Mouse (Mus musculus) forebrain, embryonic 16.5 days (tissue): ENCODE data around the gene B630019K06Rik. TPM values are rescaled to one million over a fixed set of nuclear protein-coding genes. Genes with fewer than 3 reads are reported as not detected.

Source experiments
- ATAC-seq: fragments of 200-750 bp; cut with Nextera tagmentation; 2 replicates; pipeline ENCODE4 v1.8.0; 2017; ENCODE audit warnings: mild to moderate bottlenecking, moderate library complexity
- H3K27ac ChIP-seq: fragments of 300-500 bp; sonication (generic); 2 replicates; pipeline ENCODE4 v1.5.1; 2014; ENCODE audit warnings: low read length, control low read depth
- H3K27me3 ChIP-seq: fragments of 300-500 bp; sonication (generic); replicated peaks from 2 replicates; pipeline ENCODE4 v1.6.1; 2014; ENCODE audit warnings: low read length; ENCODE audit not compliant: control insufficient read depth, insufficient read depth
- H3K36me3 ChIP-seq: fragments of 300-500 bp; sonication (generic); 2 replicates; pipeline ENCODE4 v1.6.1; 2014; ENCODE audit not compliant: control insufficient read depth, insufficient read depth
- H3K4me1 ChIP-seq: fragments of 300-500 bp; sonication (generic); replicated peaks from 2 replicates; pipeline ENCODE4 v1.6.1; 2014; ENCODE audit warnings: low read length; ENCODE audit not compliant: control insufficient read depth, insufficient read depth
- H3K4me2 ChIP-seq: fragments of 300-500 bp; sonication (generic); 2 replicates; pipeline ENCODE4 v1.6.1; 2014; ENCODE audit warnings: mild to moderate bottlenecking, low read length, control low read depth
- H3K4me3 ChIP-seq: fragments of 300-500 bp; sonication (generic); replicated peaks from 2 replicates; pipeline ENCODE4 v1.5.1; 2014; ENCODE audit warnings: mild to moderate bottlenecking, low read length, control low read depth
- H3K9ac ChIP-seq: fragments of 300-500 bp; sonication (generic); replicated peaks from 2 replicates; pipeline ENCODE4 v1.6.1; 2014; ENCODE audit warnings: low read depth, low read length, control low read depth
- H3K9me3 ChIP-seq: fragments of 300-500 bp; sonication (generic); 2 replicates; pipeline ENCODE4 v1.6.1; 2016; ENCODE audit warnings: low read length; ENCODE audit not compliant: control insufficient read depth
- WGBS: fragments of 180-500 bp; shearing (Covaris S2); extraction: QIAGEN DNeasy Blood & Tissue Kit; methylation state at CpG from one replicate; pipeline ENCODE4 v1.1.7; 2014; 5-methylcytosine and 5-hydroxymethylcytosine counted together
- polyA plus RNA-seq: library from polyadenylated mRNA; unstranded; fragments of >200 nt; fragmentation: Nextera tagmentation; extraction: Ambion mirVana; gene quantifications from 2 replicates; pipeline ENCODE4 v1.2.1, GENCODE M21; 2015

Gene B630019K06Rik
- polyA plus RNA-seq, 1 experiment from 2014 or later: 13.2 TPM

GRCm38 (mm10) chrX:8901906-8902472 is 9.8 kb downstream of the B630019K06Rik start:
- peak; percentile 33; the same call in 1 of the 2 replicates for ATAC-seq
- Histone ChIP-seq H3K4me1 (no peaks in the 10 kb centered on the region), H3K36me3 (no peaks in the 10 kb centered on the region), H3K4me3 (no peak overlapping the region), H3K27me3 (no peaks in the 10 kb centered on the region), H3K9ac (no peak overlapping the region), H3K27ac (no peak overlapping the region), H3K4me2 (no peak overlapping the region), H3K9me3 (no peaks in the 10 kb centered on the region)
- 34% methylated on average over 7 of the region's 7 CpGs for WGBS

- Histone ChIP-seq H3K9ac (no peak overlapping the region), H3K27ac (no peak overlapping the region), H3K27me3 (no peaks in the 10 kb centered on the region), H3K9me3 (no peaks in the 10 kb centered on the region), H3K4me3 (no peak overlapping the region), H3K36me3 (no peaks in the 10 kb centered on the region), H3K4me1 (no peaks in the 10 kb centered on the region), H3K4me2 (no peak overlapping the region)
- WGBS: 71% methylated on average over 4 of the region's 4 CpGs
- ATAC-seq: no peak
Measured at GRCm38 (mm10) chrX:8921080-8921479, 28.9 kb downstream of the B630019K06Rik start.

- Histone ChIP-seq H3K4me3 (no peak overlapping the region), H3K4me2 (no peak overlapping the region), H3K4me1 (no peaks in the 10 kb centered on the region), H3K27me3 (no peaks in the 10 kb centered on the region), H3K27ac (no peak overlapping the region), H3K9me3 (no peaks in the 10 kb centered on the region), H3K9ac (no peak overlapping the region), H3K36me3 (no peaks in the 10 kb centered on the region)
- no peak; the same call in 1 of the 2 replicates for ATAC-seq
- WGBS: 51% methylated on average over 9 of the region's 9 CpGs
Measured at GRCm38 (mm10) chrX:8921813-8922607, 29.8 kb downstream of the B630019K06Rik start.

- H3K36me3 ChIP-seq: no peaks in the 10 kb centered on the region
- no peak overlapping the region for H3K9ac ChIP-seq
- 7% methylated on average over 4 of the region's 4 CpGs for WGBS
- H3K27ac ChIP-seq: no peak overlapping the region
- no peaks in the 10 kb centered on the region for H3K4me1 ChIP-seq
- H3K9me3 ChIP-seq: no peaks in the 10 kb centered on the region
- no peaks in the 10 kb centered on the region for H3K27me3 ChIP-seq
- no peak overlapping the region for H3K4me3 ChIP-seq
- no peak for ATAC-seq
- H3K4me2 ChIP-seq: no peak overlapping the region
Measured at GRCm38 (mm10) chrX:8927308-8927707, 35.1 kb downstream of the B630019K06Rik start.

GRCm38 (mm10) chrX:8944041-8944440 is 51.9 kb downstream of the B630019K06Rik start:
- Histone ChIP-seq H3K9ac (no peak overlapping the region), H3K27ac (no peak overlapping the region), H3K9me3 (no peaks in the 10 kb centered on the region), H3K4me3 (no peak overlapping the region), H3K36me3 (no peaks in the 10 kb centered on the region), H3K4me1 (no peaks in the 10 kb centered on the region), H3K27me3 (no peaks in the 10 kb centered on the region), H3K4me2 (no peak overlapping the region)
- 69% methylated on average over 8 of the region's 8 CpGs for WGBS
- no peak for ATAC-seq

Other genes with a start within 250 kb of the B630019K06Rik start
- not detected in 2 replicates for gene Ssxb8, start 201.5 kb upstream of the B630019K06Rik start, polyA plus RNA-seq
- gene Ssx9, start 143.9 kb upstream of the B630019K06Rik start, polyA plus RNA-seq: not detected in 2 replicates
- gene Ssxb5, start 88.7 kb upstream of the B630019K06Rik start, polyA plus RNA-seq: not detected in 2 replicates
- not detected in 2 replicates for gene Gm6592, start 48.4 kb upstream of the B630019K06Rik start, polyA plus RNA-seq
- gene Gm5751, start 18.1 kb upstream of the B630019K06Rik start, polyA plus RNA-seq: not detected in 2 replicates
- gene Fthl17b, start 70.6 kb downstream of the B630019K06Rik start, polyA plus RNA-seq: not detected in 2 replicates
- gene Fthl17c, start 84.2 kb downstream of the B630019K06Rik start, polyA plus RNA-seq: not detected in 2 replicates
- not detected in 2 replicates for gene Fthl17d, start 94.4 kb downstream of the B630019K06Rik start, polyA plus RNA-seq
- not detected in 2 replicates for gene Fthl17e, start 141.1 kb downstream of the B630019K06Rik start, polyA plus RNA-seq
- gene Fthl17f, start 170.6 kb downstream of the B630019K06Rik start, polyA plus RNA-seq: not detected in 2 replicates
- gene 4930402K13Rik, start 212.2 kb downstream of the B630019K06Rik start, polyA plus RNA-seq: not detected in 2 replicates